Mouse (Mus musculus) CD4-positive helper T cell, adult 2 months (primary cell): ENCODE measurements around the gene Slc15a5.
"Not testable (repeated sequence)": the region's sequence is repeated elsewhere in the genome, so short reads cannot be mapped to it uniquely, and the experiment has no call there.

Source experiments
- DNase-seq: peaks from one replicate; pipeline ENCODE4 v3.0.0-alpha.2; 2012; ENCODE audit warnings: low read depth, missing footprints, low spot score

The Slc15a5 gene

DNA sequence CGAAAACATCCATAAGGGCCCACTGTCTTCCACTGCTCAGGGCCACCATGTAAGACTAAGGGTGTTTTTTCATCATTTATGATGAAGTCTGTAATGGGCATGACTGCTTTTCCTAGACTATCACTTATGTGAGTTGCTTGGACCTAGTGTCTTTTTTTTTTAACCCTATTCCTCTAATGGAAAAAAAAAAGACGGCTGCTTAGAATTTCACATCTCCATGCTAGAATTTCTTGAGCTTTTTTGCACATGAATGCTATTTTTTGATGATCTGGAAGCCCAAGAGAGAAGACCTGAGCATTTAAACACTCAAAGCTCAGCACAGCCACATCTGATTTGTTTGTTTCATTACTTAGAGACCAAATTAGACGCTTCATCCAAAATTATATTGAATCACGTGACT lies at the start of gene Slc15a5:
TSS of gene Slc15a5 (minus strand) at position 101 of the 400 bp plus-strand sequence.
- DNase-seq = no peak

DNA sequence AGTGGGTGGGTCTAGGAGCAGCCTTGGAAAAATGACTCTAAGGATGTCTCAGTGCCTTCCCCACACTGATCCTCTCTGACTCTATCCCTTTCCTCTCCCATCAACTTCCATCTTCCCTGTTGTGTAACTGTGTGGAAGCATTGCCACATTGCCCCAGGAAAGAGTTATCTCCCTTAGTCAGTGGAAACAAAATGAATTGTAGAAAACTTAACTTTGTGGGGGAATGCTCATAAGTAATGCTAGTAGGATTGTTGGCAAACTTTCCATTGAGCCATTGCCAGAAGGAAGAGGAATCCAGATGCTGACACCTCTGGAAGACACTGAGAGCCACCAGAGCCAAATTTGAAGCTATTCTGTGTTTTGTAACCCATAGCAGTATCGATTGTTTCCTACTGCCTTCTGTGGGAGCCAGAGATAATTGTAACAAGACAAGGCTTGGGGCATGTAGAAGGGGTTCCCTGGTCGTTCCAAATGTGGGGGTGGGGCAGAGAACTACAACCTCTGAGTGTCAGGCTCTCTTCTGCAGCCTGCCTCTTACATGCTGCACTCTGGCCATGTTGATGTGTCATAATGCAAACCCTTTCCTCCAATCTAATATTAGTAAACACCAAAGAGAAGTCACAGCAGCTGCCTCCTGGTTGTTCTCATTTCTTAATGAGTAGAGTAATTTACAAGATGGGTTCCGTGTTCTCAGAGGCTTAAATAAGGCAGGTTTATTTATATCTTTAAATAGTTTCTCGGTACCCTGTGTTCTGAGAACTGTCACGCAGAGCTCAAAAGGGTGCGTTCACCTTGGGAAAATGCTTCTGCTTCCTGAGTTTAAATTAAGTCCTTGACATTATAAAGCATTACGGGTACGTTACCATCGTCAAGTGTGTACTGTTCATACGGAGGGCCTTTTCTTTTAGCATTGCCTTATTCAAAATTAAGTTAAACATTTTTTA lies 48.9 kb upstream of the Slc15a5 start:
- no peak for DNase-seq

DNA sequence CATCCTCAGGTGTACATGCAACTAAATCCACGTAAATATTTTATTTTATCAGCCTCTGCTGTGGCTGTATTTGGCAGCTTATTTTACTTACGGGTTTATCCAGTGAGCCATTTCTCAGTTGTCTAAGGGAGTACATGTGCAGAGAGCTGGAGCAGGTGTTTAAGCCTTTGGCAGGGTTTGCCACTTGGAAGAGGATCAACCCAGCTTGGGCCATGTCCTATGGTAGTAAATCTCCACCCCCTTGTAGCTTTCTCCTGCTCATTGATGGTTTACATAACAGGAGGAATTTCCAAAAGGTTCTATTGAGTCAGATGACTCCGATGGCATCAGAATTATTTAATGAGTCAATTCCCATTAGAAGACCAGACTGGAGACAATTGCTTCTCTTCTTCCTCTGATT lies 37.8 kb upstream of the Slc15a5 start:
- DNase-seq = no peak

DNA sequence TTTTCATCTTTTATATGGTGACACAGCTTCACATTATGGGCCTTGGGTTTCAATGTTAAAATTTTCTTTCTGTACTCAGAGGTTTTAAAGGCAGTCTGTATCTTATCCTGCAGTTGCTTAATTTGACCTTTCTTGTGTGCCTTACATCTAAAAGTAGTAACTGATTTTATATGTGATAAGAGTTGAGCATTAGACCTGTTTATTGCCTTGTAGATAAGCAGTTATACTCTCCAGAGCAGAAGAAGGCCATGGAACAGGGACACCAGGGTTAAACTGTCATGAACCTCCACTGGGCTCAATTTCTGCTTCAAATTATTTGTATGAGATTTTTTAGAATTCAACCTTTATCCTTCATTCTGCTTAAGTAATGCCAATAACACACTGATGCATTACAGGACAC lies 24.8 kb upstream of the Slc15a5 start:
- no peak for DNase-seq

DNA sequence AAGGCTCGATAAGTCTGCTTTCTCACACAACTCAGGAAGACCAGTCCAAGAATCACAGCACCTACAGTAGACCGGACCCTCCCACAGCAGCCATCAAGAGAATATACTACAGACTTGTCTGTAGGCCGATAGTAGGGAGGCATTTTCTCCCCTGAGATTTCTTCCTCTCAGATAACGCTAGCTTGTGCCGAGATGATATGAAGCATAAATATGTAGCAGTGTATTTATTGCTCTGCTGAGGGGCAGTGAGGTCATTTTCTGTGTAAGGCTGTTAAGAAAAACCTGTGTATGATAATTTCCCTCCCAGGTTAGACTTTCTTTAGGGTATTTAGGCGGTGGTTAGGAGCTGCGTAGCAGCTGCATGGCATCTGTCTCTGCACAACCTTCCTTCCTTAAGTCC lies 23.2 kb upstream of the Slc15a5 start:
- no peak for DNase-seq

DNA sequence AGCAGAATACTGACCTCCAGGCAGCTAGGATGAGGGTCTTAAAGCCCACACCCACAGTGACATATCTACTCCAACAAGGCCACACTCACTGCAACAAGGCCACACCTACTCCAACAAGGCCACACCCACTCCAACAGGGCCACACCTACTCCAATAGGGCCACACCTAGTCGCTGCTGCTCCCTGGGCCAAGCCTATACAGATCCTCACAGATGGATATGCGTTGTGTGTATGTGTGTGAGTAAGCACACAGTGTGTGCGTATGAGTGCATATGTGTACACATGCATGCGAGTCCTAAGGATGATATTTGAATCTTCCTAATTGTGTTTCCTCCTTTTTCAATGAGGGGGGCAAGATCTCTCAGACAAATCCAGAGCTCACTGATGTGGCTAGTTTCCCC lies 22.1 kb upstream of the Slc15a5 start:
- no peak for DNase-seq

DNA sequence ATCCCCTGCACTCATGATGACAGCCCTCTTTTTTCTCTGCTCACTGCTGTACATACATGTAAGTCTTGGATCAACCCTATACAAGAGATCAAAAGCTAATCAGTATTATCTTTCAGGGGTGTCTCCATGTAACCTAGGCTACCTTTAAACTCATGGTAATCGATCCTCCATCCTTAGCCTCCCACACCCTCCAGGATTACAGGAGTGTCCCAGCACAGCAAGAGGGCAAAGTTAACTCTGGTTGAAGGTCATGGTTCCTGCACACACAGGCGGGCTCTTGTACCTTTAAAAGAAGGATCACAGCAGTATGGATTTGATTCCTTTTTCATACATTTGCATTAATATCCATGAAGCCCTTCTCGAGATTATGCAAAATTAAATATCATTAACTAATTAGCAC lies 19.9 kb upstream of the Slc15a5 start:
- DNase-seq = no peak

DNA sequence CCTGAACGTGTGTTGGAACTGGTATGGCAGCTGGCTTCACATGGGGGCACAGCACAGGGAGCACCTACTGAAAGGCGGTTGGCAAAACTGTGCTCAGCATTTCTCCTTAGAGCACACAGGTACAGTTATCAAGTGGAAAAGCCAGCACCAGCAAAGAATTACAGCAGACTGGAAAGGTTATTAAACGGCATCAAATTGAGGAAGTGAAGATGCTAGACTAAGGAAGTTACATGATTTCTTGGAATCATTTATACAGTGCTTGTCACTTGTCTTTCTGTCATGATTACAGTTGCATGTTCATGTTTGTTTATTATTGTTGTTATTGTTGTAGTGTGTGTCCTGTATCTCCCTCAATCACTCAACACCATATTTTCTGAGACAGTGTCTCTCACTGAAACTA lies 15.3 kb upstream of the Slc15a5 start:
- no peak for DNase-seq

DNA sequence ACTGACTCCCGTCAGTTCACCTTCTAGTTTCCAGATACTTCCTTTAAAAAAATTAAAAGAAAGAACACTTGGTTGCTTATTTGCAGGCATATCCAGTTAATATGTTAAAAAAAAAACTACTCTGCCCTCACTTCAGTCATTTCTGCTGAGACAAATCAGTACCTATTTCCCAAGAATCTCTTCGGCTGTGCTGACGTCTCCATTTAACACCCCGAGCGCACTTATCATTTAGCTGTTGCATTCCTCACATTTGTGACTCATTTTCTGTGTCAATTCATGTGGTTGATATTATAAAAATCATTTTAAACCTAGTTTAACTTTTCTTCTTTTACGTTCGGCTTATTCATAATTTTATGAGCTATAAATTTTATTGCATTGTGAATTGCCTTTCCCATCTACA lies 12.7 kb upstream of the Slc15a5 start:
- DNase-seq = no peak

DNA sequence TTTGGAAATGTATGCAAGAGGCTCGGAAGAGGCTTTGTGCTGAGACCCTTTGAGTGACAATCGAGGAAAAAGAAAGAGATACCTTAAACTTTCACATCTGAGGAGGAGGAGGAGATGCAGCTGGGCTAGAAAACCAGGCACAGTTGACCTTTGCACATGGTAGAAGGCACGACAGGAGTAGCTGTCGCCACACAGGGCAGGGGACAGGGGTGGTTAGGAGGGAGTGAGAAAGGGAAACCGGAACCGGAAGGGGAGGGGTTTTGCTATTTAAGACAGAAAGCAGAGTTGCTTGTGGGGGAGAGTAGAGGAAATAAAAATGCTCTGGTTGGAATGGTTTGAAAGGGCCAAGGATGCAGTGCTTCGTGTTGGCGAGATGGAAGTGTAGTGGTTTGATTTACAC lies 9.4 kb upstream of the Slc15a5 start:
- DNase-seq = no peak

DNA sequence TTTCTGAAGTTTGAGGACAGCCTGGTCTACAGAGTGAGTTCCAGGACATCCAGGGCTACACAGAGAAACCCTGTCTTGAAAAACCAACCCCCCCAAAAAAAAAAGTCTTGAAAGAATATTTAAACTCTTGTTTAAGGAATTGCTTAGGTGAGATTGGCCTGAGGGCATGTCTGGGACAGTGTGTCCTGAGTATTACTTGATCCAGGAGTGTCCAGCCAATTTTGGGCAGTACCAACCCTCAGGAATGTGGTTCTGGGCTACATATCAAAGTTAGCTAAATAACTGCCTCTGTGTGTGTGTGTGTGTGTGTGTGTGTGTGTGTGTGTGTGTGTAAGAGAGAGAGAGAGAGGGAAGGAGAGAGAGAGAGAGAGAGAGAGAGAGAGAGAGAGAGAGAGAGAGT lies 6.7 kb upstream of the Slc15a5 start:
- DNase-seq = not testable (repeated sequence)

DNA sequence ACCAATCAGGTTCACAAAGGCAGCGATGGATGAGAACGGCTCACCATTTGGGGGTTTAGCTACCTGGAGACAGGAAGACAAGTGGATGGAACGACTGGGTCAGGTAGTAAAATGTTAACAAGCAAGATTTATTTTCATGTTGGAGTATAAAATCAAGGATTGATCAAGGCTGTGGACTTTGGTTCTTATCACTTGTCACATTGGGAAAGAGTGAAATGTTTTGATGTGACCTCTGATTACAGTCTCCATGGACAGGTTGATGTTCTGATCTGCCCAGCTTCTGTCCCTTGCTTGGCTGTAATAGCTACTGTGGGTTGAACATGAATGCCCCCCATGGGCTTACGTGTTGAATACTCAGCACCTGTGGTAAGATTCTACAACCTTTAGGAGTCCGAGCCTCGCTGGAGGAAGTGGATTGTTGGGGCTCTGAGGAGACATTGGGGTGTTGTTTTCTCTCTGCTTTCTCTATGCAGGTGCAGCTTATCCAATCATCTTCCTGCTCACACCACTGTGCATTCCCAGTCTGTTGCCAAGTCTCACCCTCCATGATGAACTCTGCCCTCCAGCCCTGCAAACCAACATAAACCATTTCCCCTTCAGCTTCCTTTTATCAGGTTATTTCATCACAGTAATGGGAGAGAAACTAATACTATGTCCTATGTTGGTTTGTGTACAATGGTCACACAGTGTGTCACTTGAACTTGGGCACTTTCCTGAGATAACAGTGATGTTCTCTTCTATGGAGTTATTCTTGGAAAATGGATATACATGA lies 1.2 kb upstream of the Slc15a5 start:
- DNase-seq = no peak

DNA sequence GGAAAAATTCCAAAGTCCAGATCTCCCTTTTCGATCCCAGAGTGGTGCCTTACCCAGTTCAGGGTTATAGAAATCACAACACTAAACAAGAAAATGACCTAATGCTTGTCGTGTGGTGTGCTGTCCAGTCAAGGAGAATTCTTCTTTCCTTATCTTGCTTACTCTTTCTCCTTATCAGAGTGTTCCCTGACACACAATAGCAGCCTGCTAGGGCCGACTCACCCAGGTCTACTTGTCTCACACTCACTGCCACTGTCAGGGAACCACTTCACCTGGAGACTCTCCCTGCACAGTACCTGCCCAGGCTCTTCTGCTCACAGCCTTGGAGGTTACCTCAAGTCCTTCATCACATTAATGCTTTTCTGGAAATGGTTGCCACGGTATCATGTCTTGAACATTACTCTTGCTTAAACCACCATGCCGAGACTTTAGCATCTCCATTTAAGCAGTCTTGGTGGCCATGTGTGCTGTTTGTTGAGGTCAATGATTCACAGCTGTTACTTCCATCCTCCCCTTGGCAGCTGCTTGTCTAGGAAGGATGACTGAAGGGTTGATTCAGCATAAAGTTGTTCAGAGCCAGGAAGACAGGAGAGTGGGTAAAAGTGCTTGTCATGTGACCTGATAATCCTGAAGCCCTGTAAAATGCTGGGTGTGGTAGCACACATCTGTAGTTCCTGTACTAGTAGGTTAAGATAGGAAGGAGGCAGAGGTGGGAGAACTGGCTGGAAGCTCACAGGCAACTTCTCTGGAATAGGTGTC lies 1.9 kb downstream of the Slc15a5 start:
- DNase-seq = no peak

DNA sequence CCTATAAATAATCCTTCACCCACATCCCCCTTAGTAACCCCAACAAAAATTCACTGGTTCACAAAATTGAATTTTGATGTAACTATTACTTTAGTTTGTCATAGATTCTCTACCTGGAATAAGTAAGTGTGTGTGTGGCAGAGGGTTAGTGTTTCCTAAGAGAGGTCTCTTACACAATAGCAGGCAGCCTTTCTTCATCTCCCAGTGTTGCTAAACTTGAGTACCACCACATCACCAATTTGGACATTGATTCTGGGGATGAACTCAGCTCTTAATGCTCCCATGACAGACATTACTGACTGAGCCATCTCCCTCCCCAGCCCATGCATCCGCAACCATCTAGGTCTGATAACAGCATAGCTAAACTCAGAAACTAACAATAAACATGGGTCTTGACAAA lies 4.0 kb downstream of the Slc15a5 start:
- DNase-seq = no peak

DNA sequence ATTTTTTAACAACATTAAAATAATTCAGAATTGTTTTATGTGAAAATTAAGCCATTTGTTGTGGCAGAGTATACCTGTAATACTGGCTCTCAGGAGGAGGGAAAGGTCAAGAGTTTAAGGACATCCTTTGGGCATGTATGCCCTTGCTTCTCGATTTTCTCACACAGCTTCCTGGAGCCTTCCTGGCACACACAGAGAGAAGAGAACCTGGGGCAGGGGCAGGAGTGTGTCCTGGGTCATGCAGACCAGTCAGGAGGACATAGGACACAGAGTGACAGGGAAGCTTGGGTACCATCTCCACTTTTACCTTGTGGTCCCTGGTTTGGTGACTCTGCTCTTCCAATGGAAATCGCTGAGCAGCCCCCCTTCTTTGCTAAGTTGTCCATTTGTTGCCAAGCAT lies 6.2 kb downstream of the Slc15a5 start:
- no peak for DNase-seq

DNA sequence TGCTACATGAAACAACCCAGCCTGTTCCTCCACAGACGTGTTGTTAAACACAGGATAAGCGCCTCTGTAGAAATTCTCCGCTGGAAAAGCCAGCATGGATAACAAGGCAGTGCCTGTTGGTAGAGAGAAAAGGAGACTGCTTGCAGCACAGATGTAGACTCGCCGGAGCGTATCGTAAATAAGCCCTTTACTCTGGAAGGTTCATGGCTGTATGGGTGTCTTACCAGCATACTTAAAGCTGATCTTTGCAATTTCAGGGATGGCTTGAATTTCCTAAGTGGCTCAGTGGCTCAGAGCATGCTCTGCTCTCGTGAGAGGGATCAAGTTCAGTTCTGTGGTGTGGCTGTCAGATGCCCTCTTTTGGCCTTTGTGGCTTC lies 6.8 kb downstream of the Slc15a5 start:
- no peak for DNase-seq

DNA sequence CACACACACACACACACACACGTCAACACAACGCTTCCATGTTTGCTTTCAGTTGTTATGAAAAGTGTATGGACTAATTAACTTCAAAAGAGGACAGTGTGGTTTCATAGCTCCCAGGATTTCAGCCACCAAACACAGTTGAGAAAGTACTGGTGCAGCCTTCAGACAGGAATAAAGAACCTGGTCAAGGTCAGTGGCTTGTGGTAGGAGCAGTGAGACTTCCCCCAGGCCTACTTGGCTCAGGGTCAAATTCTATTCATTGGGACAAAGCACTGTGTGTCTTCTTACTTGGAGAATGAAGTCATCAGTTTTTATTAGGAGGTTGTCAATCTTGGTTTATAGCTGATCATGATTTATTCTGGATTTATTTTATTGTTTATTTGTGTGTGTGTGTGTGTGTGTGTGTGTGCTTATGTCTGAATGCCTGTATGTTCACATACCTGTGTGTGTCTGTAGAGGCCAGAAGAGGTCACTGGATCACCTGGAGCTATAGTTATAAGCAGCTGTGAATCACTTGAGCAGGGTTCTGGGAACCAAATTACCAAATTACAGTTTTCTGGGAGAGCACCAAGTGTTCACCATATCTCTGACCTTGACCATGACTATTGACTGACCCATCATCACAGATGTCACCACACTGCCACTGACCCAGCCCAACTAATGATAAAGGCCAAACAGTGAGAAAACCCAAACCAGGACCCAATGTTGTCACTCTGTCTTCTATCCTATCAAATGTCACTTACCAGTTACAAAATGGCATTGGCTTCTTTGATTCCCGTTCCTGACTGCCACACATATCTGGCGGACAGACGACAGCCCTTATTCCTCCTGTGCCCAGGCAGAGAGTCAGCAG lies 7.4 kb downstream of the Slc15a5 start:
- DNase-seq = no peak

DNA sequence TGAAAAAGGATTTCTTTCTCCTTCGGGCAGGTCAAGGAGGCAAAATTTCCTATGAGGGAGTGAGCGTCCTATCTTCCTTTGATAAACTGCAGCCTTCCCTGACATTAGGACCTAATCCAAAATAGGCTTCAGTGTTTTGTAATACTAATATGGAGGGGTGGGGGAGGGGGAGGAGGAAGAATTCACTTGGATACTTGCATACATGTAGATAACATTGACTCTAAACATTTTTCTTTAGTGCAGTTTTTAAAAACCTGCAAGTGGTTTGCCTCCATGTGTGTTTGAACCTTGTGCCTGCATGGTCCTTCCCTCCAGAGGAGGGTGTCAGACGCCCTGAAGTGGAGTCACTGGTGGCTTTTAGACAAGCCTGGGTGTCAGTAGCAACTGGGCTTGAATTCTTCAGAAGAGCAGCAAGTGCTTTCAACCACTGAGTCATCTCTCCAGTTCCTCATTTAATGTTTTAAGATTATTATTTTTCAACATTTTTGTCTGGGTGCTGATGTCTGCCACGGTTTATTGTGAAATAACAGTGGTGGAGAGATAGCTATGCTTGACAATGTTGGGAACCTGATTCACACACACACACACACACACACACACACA lies 8.1 kb downstream of the Slc15a5 start:
- DNase-seq = no peak

DNA sequence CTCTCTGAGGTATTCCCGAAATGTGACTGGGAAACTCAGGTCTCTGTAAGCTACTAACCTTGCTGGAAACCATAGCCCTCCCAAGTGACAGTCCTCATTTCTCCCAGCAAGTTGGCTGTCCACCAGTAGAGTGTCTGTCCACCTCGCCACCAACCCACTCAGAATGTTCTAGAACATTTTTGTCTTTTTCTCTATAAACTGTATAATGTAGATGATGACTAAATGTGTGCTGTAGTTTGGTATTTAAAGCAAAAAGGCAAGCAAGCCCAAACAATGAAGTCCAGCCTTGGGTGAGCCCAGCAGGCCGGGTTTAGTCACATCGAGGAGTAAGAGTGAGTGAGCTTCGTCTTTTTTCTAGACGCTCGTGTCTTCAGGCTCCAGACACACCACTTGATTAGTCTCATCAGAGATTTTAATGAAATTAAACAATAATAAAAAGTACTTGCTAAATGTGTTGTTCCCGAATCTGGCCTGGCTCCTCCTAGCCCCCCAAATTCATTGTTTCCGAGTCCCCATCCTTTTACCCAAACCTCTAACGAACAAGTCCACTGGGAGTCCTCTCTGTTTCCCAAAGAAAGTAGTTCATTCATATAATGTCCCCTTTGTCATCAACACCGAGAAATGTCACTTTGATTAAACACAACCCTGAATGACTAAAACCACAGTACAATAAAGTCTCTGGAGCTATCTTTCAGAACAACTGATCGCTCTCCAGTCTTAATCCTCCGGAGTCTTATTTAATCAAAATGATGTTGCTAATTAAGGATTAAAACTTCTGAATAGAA lies 8.8 kb downstream of the Slc15a5 start:
- no peak for DNase-seq

DNA sequence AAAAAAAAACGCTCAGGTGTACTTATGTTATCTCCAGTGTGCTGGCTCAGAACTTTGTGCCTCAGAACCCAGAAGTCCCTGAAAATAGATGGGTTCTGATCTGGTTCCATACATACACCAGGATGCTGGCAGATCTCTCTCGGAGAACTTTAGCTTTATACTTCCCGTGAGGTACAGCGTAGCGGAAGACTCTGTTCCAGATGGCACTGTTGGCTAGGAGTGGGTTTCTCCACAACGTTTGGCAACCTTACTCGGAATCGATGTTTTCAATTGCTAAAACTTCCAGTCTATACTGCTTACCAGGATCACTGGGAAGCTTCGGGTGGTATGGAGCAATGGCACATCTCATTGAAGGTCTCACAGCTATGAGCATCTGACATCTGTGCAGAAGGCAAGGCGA lies 9.8 kb downstream of the Slc15a5 start:
- no peak for DNase-seq
